10 mouse cellular contexts compared by ENCODE assay signal in the genomic region with DNA sequence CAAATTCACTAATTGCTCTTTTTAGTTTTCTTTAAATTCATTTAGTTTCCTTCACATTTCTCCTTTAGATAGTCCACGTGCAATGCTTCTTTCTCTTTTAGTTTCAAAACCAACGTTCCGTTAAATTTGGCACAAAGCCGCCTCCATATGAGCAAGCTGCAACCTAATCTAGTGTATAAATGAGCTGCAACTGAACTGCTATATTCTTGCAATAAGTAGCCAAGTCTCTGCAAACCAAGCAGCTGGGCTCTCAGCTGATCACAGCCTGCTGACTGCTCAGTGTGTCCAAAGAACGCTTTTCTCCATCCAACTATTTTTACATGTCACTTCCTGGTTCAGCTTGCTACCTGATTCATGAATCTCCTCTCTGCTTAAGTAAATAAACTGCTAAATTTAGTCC.
A peak's percentile ranks its signal among the peaks of the same experiment; 100 is the strongest.
DNase-seq lines count a peak whose midpoint lies in the region; ATAC-seq and TF ChIP-seq lines count a peak whose summit lies in the region.
"Had no signal": no experiment of that assay in that cellular context is flagged by ENCODE, and none has a peak within 500 bp of the region (broad histone marks: within the 10 kb centered on the region; RNA-seq: fewer than 3 reads in every experiment).

No protein-coding gene starts in this region.

- H3K4me3 ChIP-seq in lung, embryonic 14.5 days (ENCODE audit: low read depth, low read length) = no peak overlapping the region
- no peak overlapping the region for H3K4me3 ChIP-seq in lung, adult 2 months (replicated peaks; ENCODE audit: extremely low read depth, low read depth, low read length)
- H3K4me3 ChIP-seq: midbrain, embryonic 15.5 days had no signal

- no peak for TF ChIP-seq CTCF in lung, embryonic 14.5 days (IDR thresholded peaks at IDR 0.05; ENCODE audit: low read depth)
- TF ChIP-seq CTCF in lung, adult 2 months (IDR thresholded peaks at IDR 0.05; ENCODE audit: insufficient read depth, low read length) = no peak

- no peaks in the 10 kb centered on the region for H3K9me3 ChIP-seq in lung, embryonic 14.5 days (ENCODE audit: low read depth, low read length)
- H3K9me3 ChIP-seq: midbrain, embryonic 15.5 days had no signal

- TF ChIP-seq POLR2A in lung, adult 2 months (IDR thresholded peaks at IDR 0.05; ENCODE audit: borderline replicate concordance, extremely low read depth, low read depth, low read length) = no peak

- peak; percentile 84 for DNase-seq in lung, embryonic 14.5 days
- DNase-seq in lung, adult 2 months = no peak
- DNase-seq in cerebellum, postnatal 14 days = peak; percentile 74 to 80
- peak; percentile 22 for DNase-seq in layer of hippocampus, adult 9-10 months (ENCODE audit: low spot score)
- DNase-seq in right cerebral cortex, postnatal 10 days (ENCODE audit: low spot score in 2 of 2) = peak; percentile 57 to 77
- DNase-seq in adipocyte (ENCODE audit: low spot score) = no peak
- no peak for DNase-seq in thymus, postnatal 0 days (ENCODE audit: low spot score)
- DNase-seq in spleen, postnatal 10 days (ENCODE audit: low spot score in 2 of 2) = no peak
- DNase-seq: spleen, adult 18-20 months had no signal

- H3K4me1 ChIP-seq in lung, embryonic 14.5 days (ENCODE audit: insufficient read depth) = no peaks in the 10 kb centered on the region
- H3K4me1 ChIP-seq in lung, adult 2 months (ENCODE audit: control insufficient read depth, insufficient read depth, low read length) = no peaks in the 10 kb centered on the region; the same call in 1 of the 2 replicates
- H3K4me1 ChIP-seq: midbrain, embryonic 15.5 days had no signal

- peak; percentile 91 for ATAC-seq in lung, embryonic 14.5 days (ENCODE audit: insufficient read depth)
- ATAC-seq: midbrain, embryonic 15.5 days had no signal

- no peaks in the 10 kb centered on the region for H3K27me3 ChIP-seq in lung, embryonic 14.5 days (ENCODE audit: insufficient read depth, low read length)
- H3K27me3 ChIP-seq: midbrain, embryonic 15.5 days had no signal

- H3K27ac ChIP-seq in lung, embryonic 14.5 days (ENCODE audit: low read depth) = no peak overlapping the region
- H3K27ac ChIP-seq: midbrain, embryonic 15.5 days had no signal

- no peak overlapping the region for H3K4me2 ChIP-seq in lung, embryonic 14.5 days
- H3K4me2 ChIP-seq: midbrain, embryonic 15.5 days had no signal

- H3K36me3 ChIP-seq in lung, embryonic 14.5 days (ENCODE audit: insufficient read depth) = no peaks in the 10 kb centered on the region
- H3K36me3 ChIP-seq: midbrain, embryonic 15.5 days had no signal

- H3K9ac ChIP-seq in lung, embryonic 14.5 days = no peak overlapping the region
- H3K9ac ChIP-seq: midbrain, embryonic 15.5 days had no signal

- WGBS in lung, embryonic 14.5 days = 44% methylated on average over 5 of the region's 5 CpGs
- WGBS in lung, adult 2 months = 57% methylated on average over 5 of the region's 5 CpGs

Comparison
In these comparisons a context has a peak if more than half of its experiments do, and no peak if none do; other contexts are left out.
1. DNase-seq: peak in lung, embryonic 14.5 days (single experiment), cerebellum, postnatal 14 days (2 of 2), layer of hippocampus, adult 9-10 months (single experiment) and right cerebral cortex, postnatal 10 days (2 of 2); none in lung, adult 2 months (single experiment), adipocyte (single experiment), thymus, postnatal 0 days (single experiment) and spleen, postnatal 10 days (0 of 2).